Mouse (Mus musculus) C2C12 (cell line): ENCODE results near the gene Krtap5-5.
"Not testable (repeated sequence)": the region's sequence is repeated elsewhere in the genome, so short reads cannot be mapped to it uniquely, and the experiment has no call there.

Experiments used
- CEBPB ChIP-seq: IDR thresholded peaks from one replicate; pipeline ENCODE4 v1.6.1; 2011; ENCODE audit warnings: low read depth, mild to moderate bottlenecking, control low read depth, moderate library complexity
- CTCF ChIP-seq: IDR thresholded peaks from one replicate; pipeline ENCODE4 v1.5.1; 2011; ENCODE audit not compliant: control insufficient read depth, insufficient read depth, insufficient read length
- FOSL1 ChIP-seq: IDR thresholded peaks from one replicate; pipeline ENCODE4 v1.8.0; 2011; ENCODE audit warnings: mild to moderate bottlenecking, low read length; ENCODE audit not compliant: poor library complexity, insufficient read depth, severe bottlenecking
- MAX ChIP-seq: IDR thresholded peaks from one replicate; pipeline ENCODE4 v1.6.1; 2011; ENCODE audit warnings: mild to moderate bottlenecking, control low read depth

DNA sequence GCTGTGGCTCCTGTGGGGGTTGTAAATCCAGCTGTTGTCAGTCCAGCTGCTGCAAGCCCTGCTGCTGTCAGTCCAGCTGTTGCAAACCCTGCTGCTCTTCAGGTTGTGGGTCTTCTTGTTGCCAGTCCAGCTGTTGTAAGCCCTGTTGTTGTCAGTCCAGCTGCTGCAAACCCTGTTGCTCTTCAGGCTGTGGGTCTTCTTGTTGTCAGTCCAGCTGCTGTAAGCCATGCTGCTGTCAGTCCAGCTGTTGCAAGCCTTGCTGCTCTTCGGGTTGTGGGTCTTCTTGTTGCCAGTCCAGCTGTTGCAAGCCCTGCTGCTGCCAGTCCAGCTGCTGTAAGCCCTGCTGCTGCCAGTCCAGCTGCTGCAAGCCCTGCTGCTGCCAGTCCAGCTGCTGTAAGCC is 17.6 kb downstream of the Krtap5-5 start:
- TF ChIP-seq CTCF, CEBPB, FOSL1, MAX: not testable (repeated sequence)
